Mouse (Mus musculus) retina, adult 2 months (tissue): ENCODE data around the gene Olfr305.
"Not testable (repeated sequence)": the region's sequence is repeated elsewhere in the genome, so short reads cannot be mapped to it uniquely, and the experiment has no call there.

Source experiments
- DNase-seq: peaks from one replicate; pipeline ENCODE4 v3.0.0-alpha.2; 2012; ENCODE audit warnings: low read depth, low spot score

The Olfr305 gene

GRCm38 (mm10) chr7:86366828-86367227 is at the start of gene Olfr305:
Gene Olfr305, minus strand, starts transcription at chr7:86366928.
- DNase-seq, result no peak

DNA sequence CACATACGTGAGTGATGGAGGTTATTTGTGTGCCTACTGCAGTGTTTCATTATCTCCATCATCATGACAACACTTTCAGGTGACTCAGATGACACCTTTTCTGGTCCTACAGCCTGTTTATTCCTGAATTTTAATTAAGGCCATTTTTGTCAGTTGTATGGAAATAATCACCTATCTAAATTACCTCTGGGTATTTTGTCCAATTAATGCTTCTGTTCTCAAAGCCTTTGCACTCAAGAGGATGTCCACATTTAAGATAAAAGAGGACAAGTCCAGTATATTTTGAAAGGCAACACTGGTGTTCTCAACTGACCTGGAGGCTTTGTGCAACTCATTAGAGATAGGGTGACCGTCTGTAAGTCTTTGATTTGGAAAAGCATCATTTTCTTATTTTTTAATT is 36.8 kb upstream of the Olfr305 start, which contains the start of gene Olfr301:
TSS of gene Olfr301 (plus strand) at position 301 of the 400 bp plus-strand sequence.
- no peak for DNase-seq

- no peak for DNase-seq
These were observed 31.0 kb upstream of the Olfr305 start, which contains the start of gene Olfr303 for GRCm38 (mm10) chr7:86397689-86398088. Gene Olfr303, minus strand, starts transcription at chr7:86397789.

DNA sequence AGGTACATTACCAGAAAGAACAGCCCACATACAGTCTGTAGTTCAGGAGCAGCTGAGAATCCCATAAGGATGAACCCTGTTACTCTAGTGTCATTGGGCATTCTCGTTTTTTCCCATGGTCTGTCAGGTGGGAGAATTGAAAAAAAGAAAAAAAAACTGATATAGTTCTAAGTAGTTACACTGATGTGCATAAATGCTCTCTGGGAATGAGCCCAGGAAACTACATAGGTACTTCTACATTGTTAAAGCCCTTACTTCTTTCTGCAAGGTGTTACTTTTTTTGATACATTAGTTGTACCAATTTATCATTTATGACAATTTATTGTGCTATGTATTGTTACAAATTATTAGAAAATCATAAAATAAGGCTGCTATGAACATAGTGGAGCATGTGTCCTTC is 19.8 kb upstream of the Olfr305 start, which contains the start of gene Olfr304:
TSS of gene Olfr304 (minus strand) at position 101 of the 400 bp plus-strand sequence.
- no peak for DNase-seq

DNA sequence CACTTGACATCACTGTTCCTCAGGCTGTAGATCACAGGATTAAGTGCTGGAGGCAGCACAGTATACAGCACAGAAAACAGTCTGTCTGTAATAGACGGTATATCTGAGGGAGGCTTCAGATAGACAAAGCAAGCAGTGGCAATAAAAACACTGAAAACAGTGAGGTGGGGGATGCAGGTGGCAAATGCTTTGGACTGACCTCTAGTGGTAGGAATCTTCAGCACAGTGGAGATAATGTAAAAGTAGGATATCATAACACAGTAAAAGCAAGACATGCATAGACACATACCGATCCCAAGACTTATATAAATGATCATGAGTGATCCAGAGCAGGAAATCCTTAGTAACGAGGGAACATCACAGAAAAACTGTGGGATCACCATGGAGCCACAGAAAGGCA is 19.0 kb upstream of the Olfr305 start:
- no peak for DNase-seq

DNA sequence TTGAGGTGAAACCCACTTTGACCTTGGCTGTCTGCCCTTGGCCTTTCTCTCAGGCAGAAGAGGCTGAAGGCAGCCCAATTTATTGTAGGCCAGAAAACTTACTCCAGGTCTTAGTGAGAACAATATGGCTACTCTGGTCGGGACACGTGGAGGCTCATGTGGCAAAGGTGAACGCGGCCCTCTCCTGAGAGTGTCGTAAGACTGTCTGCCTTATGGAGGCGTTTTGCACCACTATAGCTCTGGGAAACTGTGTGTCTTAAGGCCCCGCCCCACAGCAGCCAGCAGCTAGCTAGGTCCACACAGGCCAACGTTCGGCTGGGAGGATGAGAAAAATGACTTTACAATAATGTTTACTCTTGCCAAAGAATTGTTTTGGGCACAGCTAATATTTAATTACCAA is 20.4 kb downstream of the Olfr305 start:
- not testable (repeated sequence) for DNase-seq

DNA sequence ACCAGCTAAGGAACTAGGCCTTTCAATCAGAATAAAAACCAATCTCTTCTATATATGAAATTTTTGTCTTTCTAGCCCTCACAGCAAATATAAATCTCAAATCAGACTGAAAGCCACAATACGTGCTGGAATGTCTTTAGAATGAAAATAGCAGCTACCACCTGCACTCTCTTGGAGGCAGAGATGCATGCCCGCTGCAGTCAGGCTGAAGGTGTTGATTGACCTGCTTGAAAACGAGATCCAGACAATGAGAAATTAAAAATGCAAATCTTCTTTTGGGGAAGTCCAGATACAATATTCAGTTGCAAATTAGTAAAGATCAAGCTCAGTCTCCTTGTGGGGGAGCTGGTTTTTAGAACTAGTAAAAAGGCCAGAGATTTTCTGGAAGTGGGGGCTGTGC is 22.5 kb downstream of the Olfr305 start:
- DNase-seq, result no peak

- no peak for DNase-seq
These were observed 23.7 kb downstream of the Olfr305 start for GRCm38 (mm10) chr7:86342881-86343565.

- no peak for DNase-seq
These were observed 29.2 kb downstream of the Olfr305 start, which contains the start of gene Olfr307 for GRCm38 (mm10) chr7:86337486-86337885. Gene Olfr307, minus strand, starts transcription at chr7:86337586.

DNA sequence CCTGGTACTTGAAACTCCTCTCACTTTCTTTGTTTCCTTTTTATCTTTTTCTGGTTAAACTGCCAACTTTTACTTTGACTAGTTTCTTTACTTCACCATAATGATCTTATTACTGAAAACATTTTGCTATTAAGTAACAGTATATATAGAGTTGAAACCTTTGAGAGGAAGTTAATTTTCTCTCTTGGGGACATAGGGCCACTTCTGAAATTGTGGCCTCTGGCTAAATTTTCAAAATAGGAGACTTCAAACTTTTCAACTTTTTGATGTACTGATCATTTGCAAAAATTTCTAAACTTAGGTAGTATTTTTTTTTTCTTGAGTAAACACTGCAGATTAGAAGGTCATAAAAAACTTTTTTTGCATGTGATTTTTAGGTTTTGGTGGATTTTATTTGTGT is 41.2 kb downstream of the Olfr305 start, which contains the start of gene Olfr308:
TSS of gene Olfr308 (minus strand) at position 101 of the 400 bp plus-strand sequence.
- DNase-seq, result no peak

- DNase-seq, result no peak
These were observed 45.4 kb downstream of the Olfr305 start for GRCm38 (mm10) chr7:86321323-86321722.

- DNase-seq, result no peak
These were observed 53.1 kb downstream of the Olfr305 start, which contains the start of gene Olfr309 for GRCm38 (mm10) chr7:86313608-86314007. Gene Olfr309, minus strand, starts transcription at chr7:86313708.
